Mouse (Mus musculus) kidney, postnatal 0 days (tissue): ENCODE measurements at regions not wholly inside any gene's neighbourhood (a gene's known extent, or its start where the extent isn't known, plus 50 kb on each side); places are given as distances from the start of the nearest gene placed in this dataset.
"Not testable (repeated sequence)": the region's sequence is repeated elsewhere in the genome, so short reads cannot be mapped to it uniquely, and the experiment has no call there.

Source experiments
- ATAC-seq: fragments of 200-750 bp; cut with Nextera tagmentation; replicated peaks from 2 replicates; pipeline ENCODE4 v1.8.0; 2017; ENCODE audit warnings: low read depth, moderate number of reproducible peaks, moderate TSS enrichment, moderate library complexity; ENCODE audit not compliant: low FRiP score
- DNase-seq: peaks from one replicate; pipeline ENCODE4 v3.0.0-alpha.2; 2016; ENCODE audit warnings: low spot score
- H3K27ac ChIP-seq: fragments of 300-500 bp; sonication (generic); 2 replicates; pipeline ENCODE4 v1.5.1; 2014; ENCODE audit warnings: mild to moderate bottlenecking
- H3K27me3 ChIP-seq: fragments of 300-500 bp; sonication (generic); 2 replicates; pipeline ENCODE4 v1.6.1; 2014; ENCODE audit warnings: low read length, mixed read lengths; ENCODE audit not compliant: insufficient read depth
- H3K36me3 ChIP-seq: fragments of 300-500 bp; sonication (generic); 2 replicates; pipeline ENCODE4 v1.6.1; 2014; ENCODE audit warnings: low read length, mixed read lengths; ENCODE audit not compliant: insufficient read depth
- H3K4me1 ChIP-seq: fragments of 300-500 bp; sonication (generic); replicated peaks from 2 replicates; pipeline ENCODE4 v1.6.1; 2014; ENCODE audit warnings: antibody characterized with exemption, low read length, mixed read lengths; ENCODE audit not compliant: insufficient read depth
- H3K4me2 ChIP-seq: fragments of 300-500 bp; sonication (generic); 2 replicates; pipeline ENCODE4 v1.6.1; 2014; ENCODE audit warnings: mild to moderate bottlenecking, low read length, moderate library complexity, mixed read lengths
- H3K4me3 ChIP-seq: fragments of 300-500 bp; sonication (generic); replicated peaks from 2 replicates; pipeline ENCODE4 v1.5.1; 2014; ENCODE audit warnings: low read depth, low read length
- H3K9ac ChIP-seq: fragments of 300-500 bp; sonication (generic); 2 replicates; pipeline ENCODE4 v1.6.1; 2014; ENCODE audit warnings: low read depth, low read length
- H3K9me3 ChIP-seq: fragments of 300-500 bp; sonication (generic); replicated peaks from 2 replicates; pipeline ENCODE4 v1.6.1; 2016; ENCODE audit warnings: low read length, inconsistent platforms, mixed read lengths
- CTCF ChIP-seq: IDR thresholded peaks from 2 replicates; pipeline ENCODE4 v1.5.1; 2016; ENCODE audit warnings: antibody characterized with exemption, low read depth, mild to moderate bottlenecking, moderate library complexity
- WGBS: fragments of 180-500 bp; shearing (Covaris S2); extraction: QIAGEN DNeasy Blood & Tissue Kit; methylation state at CpG from one replicate; pipeline ENCODE4 v1.1.7; 2014; 5-methylcytosine and 5-hydroxymethylcytosine counted together

GRCm38 (mm10) chr17:27294208-27294604, 89.9 kb upstream of the Lemd2 start:
- no peak for TF ChIP-seq CTCF
- WGBS: 19% methylated on average over 5 of the region's 5 CpGs
- Histone ChIP-seq H3K9me3 (0 out of 2 replicates have a peak, but pooled peaks cover 8% of the 10 kb centered on the region), H3K4me3 (no peak overlapping the region), H3K4me1 (no peaks in the 10 kb centered on the region), H3K27me3 (no peaks in the 10 kb centered on the region), H3K9ac (no peak overlapping the region), H3K36me3 (no peaks in the 10 kb centered on the region), H3K27ac (peak overlapping the region; percentile 70), H3K4me2 (no peak overlapping the region)
- ATAC-seq (peak; percentile 81), DNase-seq (peak; percentile 58)

GRCm38 (mm10) chr17:27293586-27294207, 89.4 kb upstream of the Lemd2 start:
- no peak for ATAC-seq
- H3K27ac ChIP-seq: peak overlapping the region; percentile 70

GRCm38 (mm10) chr17:27291673-27292072, 87.4 kb upstream of the Lemd2 start:
- H3K9ac ChIP-seq: no peak overlapping the region
- H3K27me3 ChIP-seq: no peaks in the 10 kb centered on the region
- WGBS: 69% methylated on average over 10 of the region's 10 CpGs
- no peak overlapping the region for H3K4me2 ChIP-seq
- TF ChIP-seq CTCF: 0 out of 2 replicates have a peak, but pooled peaks have one; percentile 11
- 0 out of 2 replicates have a peak, but pooled peaks cover 7% of the 10 kb centered on the region for H3K9me3 ChIP-seq
- peak; percentile 31 for DNase-seq
- peak overlapping the region; percentile 61; the same call in 1 of the 2 replicates for H3K27ac ChIP-seq
- H3K4me3 ChIP-seq: no peak overlapping the region
- ATAC-seq: peak; percentile 84
- H3K36me3 ChIP-seq: no peaks in the 10 kb centered on the region
- no peaks in the 10 kb centered on the region for H3K4me1 ChIP-seq

More at GRCm38 (mm10) chr17:27293586-27294207, 89.4 kb upstream of the Lemd2 start:
- Histone ChIP-seq H3K27me3 (no peaks in the 10 kb centered on the region), H3K9ac (no peak overlapping the region), H3K36me3 (no peaks in the 10 kb centered on the region), H3K4me1 (no peaks in the 10 kb centered on the region), H3K4me2 (no peak overlapping the region), H3K9me3 (0 out of 2 replicates have a peak, but pooled peaks cover 8% of the 10 kb centered on the region), H3K4me3 (no peak overlapping the region)
- no peak for TF ChIP-seq CTCF
- WGBS: 68% methylated on average over 14 of the region's 14 CpGs
- DNase-seq: no peak

GRCm38 (mm10) chr17:27291176-27291575, 86.9 kb upstream of the Lemd2 start:
- TF ChIP-seq CTCF: no peak
- no peaks in the 10 kb centered on the region for H3K4me1 ChIP-seq
- H3K36me3 ChIP-seq: no peaks in the 10 kb centered on the region
- H3K4me3 ChIP-seq: no peak overlapping the region
- WGBS: 93% methylated on average over 14 of the region's 14 CpGs
- H3K9ac ChIP-seq: no peak overlapping the region
- no peak for DNase-seq
- ATAC-seq: no peak
- no peaks in the 10 kb centered on the region for H3K27me3 ChIP-seq
- no peak overlapping the region for H3K27ac ChIP-seq
- 0 out of 2 replicates have a peak, but pooled peaks cover 5% of the 10 kb centered on the region for H3K9me3 ChIP-seq
- no peak overlapping the region for H3K4me2 ChIP-seq

- H3K9me3 ChIP-seq: 0 out of 2 replicates have a peak, but pooled peaks cover 5% of the 10 kb centered on the region
- no peak overlapping the region for H3K4me2 ChIP-seq
- H3K27me3 ChIP-seq: no peaks in the 10 kb centered on the region
- no peak overlapping the region for H3K4me3 ChIP-seq
- H3K4me1 ChIP-seq: no peaks in the 10 kb centered on the region
- TF ChIP-seq CTCF: no peak
- no peaks in the 10 kb centered on the region for H3K36me3 ChIP-seq
- no peak overlapping the region for H3K9ac ChIP-seq
- H3K27ac ChIP-seq: no peak overlapping the region
- 97% methylated on average over 16 of the region's 16 CpGs for WGBS
- DNase-seq: no peak
- no peak for ATAC-seq
These were observed 86.0 kb upstream of the Lemd2 start for GRCm38 (mm10) chr17:27290311-27290710.

- H3K4me3 ChIP-seq, H3K4me1 ChIP-seq, ATAC-seq, H3K27me3 ChIP-seq, H3K9me3 ChIP-seq, H3K4me2 ChIP-seq, H3K9ac ChIP-seq, H3K36me3 ChIP-seq, H3K27ac ChIP-seq, DNase-seq: not testable (repeated sequence)
- 97% methylated on average over 12 of the region's 15 CpGs for WGBS
These were observed 85.5 kb upstream of the Lemd2 start for GRCm38 (mm10) chr17:27289804-27290203.

- not testable (repeated sequence) for H3K9ac ChIP-seq, H3K27ac ChIP-seq, H3K9me3 ChIP-seq, H3K4me2 ChIP-seq, DNase-seq, H3K27me3 ChIP-seq, H3K4me3 ChIP-seq, H3K36me3 ChIP-seq, ATAC-seq, H3K4me1 ChIP-seq
- WGBS: 97% methylated on average over 9 of the region's 10 CpGs
These were observed 83.7 kb upstream of the Lemd2 start for GRCm38 (mm10) chr17:27287986-27288385.
